Mouse (Mus musculus) myocyte (in vitro differentiated cells): ENCODE measurements around the gene Abcc1. TPM values are rescaled to one million over a fixed set of nuclear protein-coding genes. Genes with fewer than 3 reads are reported as not detected.

Source experiments
- H3K27me3 ChIP-seq: one replicate; pipeline ENCODE4 v1.6.1; 2011; ENCODE audit not compliant: control insufficient read depth, insufficient read depth, insufficient read length
- H3K36me3 ChIP-seq: one replicate; pipeline ENCODE4 v1.6.1; 2011; ENCODE audit not compliant: control insufficient read depth, insufficient read depth
- H3K4me2 ChIP-seq: one replicate; pipeline ENCODE4 v1.6.1; 2011; ENCODE audit warnings: low read depth, control low read depth
- H3K4me3 ChIP-seq: one replicate; pipeline ENCODE4 v1.5.1; 2011; ENCODE audit warnings: mild to moderate bottlenecking, control low read depth, moderate library complexity
- H3K79me2 ChIP-seq: one replicate; pipeline ENCODE4 v1.6.1; 2011; ENCODE audit not compliant: control insufficient read depth, insufficient read depth
- H3ac ChIP-seq: one replicate; pipeline ENCODE4 v1.6.1; 2011; ENCODE audit not compliant: control insufficient read depth, insufficient read length
- CEBPB ChIP-seq: IDR thresholded peaks from 2 replicates; pipeline ENCODE4 v1.6.1; 2011; ENCODE audit warnings: mild to moderate bottlenecking, moderate library complexity; ENCODE audit not compliant: poor library complexity, insufficient read depth, severe bottlenecking
- E2F4 ChIP-seq: IDR thresholded peaks from one replicate; pipeline ENCODE4 v1.6.1; 2011; ENCODE audit warnings: mild to moderate bottlenecking, control low read depth, moderate library complexity; ENCODE audit not compliant: insufficient read depth
- MAX ChIP-seq: IDR thresholded peaks from one replicate; pipeline ENCODE4 v1.6.1; 2011; ENCODE audit warnings: low read depth, mild to moderate bottlenecking, control low read depth
- MYOD1 ChIP-seq, 3 experiments: IDR thresholded peaks; one replicate each; pipeline ENCODE4 v1.6.1; 2011; ENCODE audit warnings: control low read depth in 2 of 3, low read depth in 2 of 3, mild to moderate bottlenecking in 2 of 3, moderate library complexity in 1 of 3; ENCODE audit not compliant: insufficient read length in 2 of 3, control insufficient read depth in 1 of 3
- MYOG ChIP-seq, 3 experiments: IDR thresholded peaks; one replicate each; pipeline ENCODE4 v1.6.1; 2011; ENCODE audit warnings: control low read depth in 2 of 3, low read depth in 2 of 3, mild to moderate bottlenecking in 2 of 3; ENCODE audit not compliant: insufficient read length in 2 of 3, control insufficient read depth in 1 of 3, insufficient read depth in 1 of 3
- POLR2A ChIP-seq: IDR thresholded peaks from one replicate; pipeline ENCODE4 v1.6.1; 2011; ENCODE audit warnings: low read depth, mild to moderate bottlenecking, control low read depth, moderate library complexity; ENCODE audit not compliant: insufficient read length
- POLR2AphosphoS2 ChIP-seq: IDR thresholded peaks from one replicate; pipeline ENCODE4 v1.6.1; 2011; ENCODE audit warnings: low read depth, control low read depth; ENCODE audit not compliant: insufficient read length
- REST ChIP-seq: IDR thresholded peaks from one replicate; pipeline ENCODE4 v1.6.1; 2011; ENCODE audit warnings: mild to moderate bottlenecking, control low read depth, moderate library complexity; ENCODE audit not compliant: insufficient read depth, insufficient read length
- SRF ChIP-seq: IDR thresholded peaks from one replicate; pipeline ENCODE4 v1.6.1; 2011; ENCODE audit warnings: low read depth; ENCODE audit not compliant: control insufficient read depth, insufficient read length
- TCF12 ChIP-seq: IDR thresholded peaks from one replicate; pipeline ENCODE4 v1.6.1; 2011; ENCODE audit warnings: mild to moderate bottlenecking, control low read depth; ENCODE audit not compliant: poor library complexity, insufficient read depth, severe bottlenecking
- TCF3 ChIP-seq: IDR thresholded peaks from one replicate; pipeline ENCODE4 v1.6.1; 2011; ENCODE audit warnings: low read depth, control low read depth; ENCODE audit not compliant: insufficient read length
- USF1 ChIP-seq: IDR thresholded peaks from one replicate; pipeline ENCODE4 v1.6.1; 2011; ENCODE audit warnings: low read depth, mild to moderate bottlenecking, control low read depth, moderate library complexity
- polyA plus RNA-seq: library from polyadenylated mRNA; unstranded; fragments of >200 nt; fragmentation: generic; extraction: Trizol; gene quantifications from one replicate; pipeline ENCODE4 v1.2.1, GENCODE M21; 2012; ENCODE audit warnings: missing spikeins

Gene Abcc1
- polyA plus RNA-seq, 1 experiment, result 23.0 TPM

GRCm38 (mm10) chr16:14372817-14373301 lies 11.5 kb downstream of the Abcc1 start:
- Histone ChIP-seq H3K27me3 (no peaks in the 10 kb centered on the region), H3K79me2 (peaks cover 87% of the 10 kb centered on the region), H3K36me3 (no peaks in the 10 kb centered on the region), H3ac (no peak overlapping the region), H3K4me2 (peak overlapping the region; percentile 71), H3K4me3 (no peak overlapping the region)
- no peak for TF ChIP-seq CEBPB

- Histone ChIP-seq H3K4me2 (no peak overlapping the region), H3K4me3 (no peak overlapping the region), H3K79me2 (peaks cover 89% of the 10 kb centered on the region), H3ac (no peak overlapping the region), H3K27me3 (no peaks in the 10 kb centered on the region), H3K36me3 (no peaks in the 10 kb centered on the region)
- TF ChIP-seq MYOG (IDR thresholded peaks at IDR 0.05; ENCODE audit: control insufficient read depth in 1 of 3, insufficient read depth in 1 of 3, insufficient read length in 2 of 3, low read depth in 2 of 3), result no peak
- no peak for TF ChIP-seq POLR2A
- TF ChIP-seq MAX, result no peak
- TF ChIP-seq TCF12, result no peak
- TF ChIP-seq CEBPB, result no peak
- no peak for TF ChIP-seq POLR2AphosphoS2
- no peak for TF ChIP-seq TCF3
- TF ChIP-seq USF1, result no peak
- no peak for TF ChIP-seq SRF
- TF ChIP-seq E2F4, result no peak
- no peak for TF ChIP-seq REST
- no peak for TF ChIP-seq MYOD1 (IDR thresholded peaks at IDR 0.05; ENCODE audit: control insufficient read depth in 1 of 3, insufficient read length in 2 of 3, low read depth in 2 of 3)
Observed at GRCm38 (mm10) chr16:14375942-14376341, 14.6 kb downstream of the Abcc1 start.

GRCm38 (mm10) chr16:14376352-14376751 lies 15.0 kb downstream of the Abcc1 start:
- Histone ChIP-seq H3K4me2 (peak overlapping the region; percentile 39), H3K79me2 (peaks cover 87% of the 10 kb centered on the region), H3ac (no peak overlapping the region), H3K36me3 (no peaks in the 10 kb centered on the region), H3K27me3 (no peaks in the 10 kb centered on the region), H3K4me3 (no peak overlapping the region)
- no peak for TF ChIP-seq POLR2AphosphoS2
- no peak for TF ChIP-seq POLR2A
- TF ChIP-seq MYOG (IDR thresholded peaks at IDR 0.05; ENCODE audit: control insufficient read depth in 1 of 3, insufficient read depth in 1 of 3, insufficient read length in 2 of 3, low read depth in 2 of 3), result no peak
- no peak for TF ChIP-seq MYOD1 (IDR thresholded peaks at IDR 0.05; ENCODE audit: control insufficient read depth in 1 of 3, insufficient read length in 2 of 3, low read depth in 2 of 3)
- TF ChIP-seq CEBPB, result no peak
- no peak for TF ChIP-seq TCF12
- no peak for TF ChIP-seq REST
- no peak for TF ChIP-seq MAX
- TF ChIP-seq E2F4, result no peak
- TF ChIP-seq USF1, result no peak
- TF ChIP-seq SRF, result no peak
- no peak for TF ChIP-seq TCF3

GRCm38 (mm10) chr16:14377321-14377720 lies 16.0 kb downstream of the Abcc1 start:
- no peaks in the 10 kb centered on the region for H3K27me3 ChIP-seq
- no peak overlapping the region for H3ac ChIP-seq
- no peaks in the 10 kb centered on the region for H3K36me3 ChIP-seq
- H3K4me2 ChIP-seq, result peak overlapping the region; percentile 39
- no peak overlapping the region for H3K4me3 ChIP-seq
- peaks cover 83% of the 10 kb centered on the region for H3K79me2 ChIP-seq
- TF ChIP-seq TCF3 (peak; percentile 78), REST (no peak), MAX (no peak), POLR2A (peak; percentile 18), CEBPB (no peak), MYOG (IDR thresholded peaks at IDR 0.05; ENCODE audit: control insufficient read depth in 1 of 3, insufficient read depth in 1 of 3, insufficient read length in 2 of 3, low read depth in 2 of 3) (peak; percentile 92 to 97 (median 93)), SRF (peak; percentile 95), MYOD1 (IDR thresholded peaks at IDR 0.05; ENCODE audit: control insufficient read depth in 1 of 3, insufficient read length in 2 of 3, low read depth in 2 of 3) (peak; percentile 87 to 97 (median 91)), USF1 (no peak), POLR2AphosphoS2 (no peak), TCF12 (peak; percentile 68), E2F4 (no peak)

DNA sequence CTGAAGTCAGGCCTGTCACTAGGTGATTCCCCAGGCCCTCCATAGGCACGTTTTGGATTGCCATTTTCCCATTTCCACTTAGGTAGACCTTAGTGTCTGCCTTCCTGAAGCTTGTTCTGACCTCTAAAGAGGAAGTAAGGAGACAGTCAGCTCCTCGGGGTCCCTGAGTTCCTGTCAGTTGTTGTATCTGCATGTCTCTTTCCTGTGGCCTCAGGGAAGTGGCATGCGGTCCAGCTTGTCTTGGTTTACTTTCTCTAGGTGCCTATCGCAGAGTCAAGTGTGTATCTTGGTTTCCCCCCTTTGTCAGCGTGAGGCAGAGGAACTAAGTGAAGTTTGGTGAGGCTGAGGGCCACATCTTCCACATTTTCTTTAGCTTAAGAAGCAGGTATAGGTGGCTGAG lies 17.3 kb downstream of the Abcc1 start:
- Histone ChIP-seq H3K27me3 (no peaks in the 10 kb centered on the region), H3K36me3 (no peaks in the 10 kb centered on the region), H3K79me2 (peaks cover 84% of the 10 kb centered on the region), H3ac (no peak overlapping the region), H3K4me2 (no peak overlapping the region), H3K4me3 (no peak overlapping the region)
- TF ChIP-seq POLR2AphosphoS2, result no peak
- TF ChIP-seq MYOD1 (IDR thresholded peaks at IDR 0.05; ENCODE audit: control insufficient read depth in 1 of 3, insufficient read length in 2 of 3, low read depth in 2 of 3), result no peak
- no peak for TF ChIP-seq REST
- TF ChIP-seq MAX, result no peak
- TF ChIP-seq TCF12, result no peak
- TF ChIP-seq CEBPB, result no peak
- TF ChIP-seq E2F4, result no peak
- TF ChIP-seq MYOG (IDR thresholded peaks at IDR 0.05; ENCODE audit: control insufficient read depth in 1 of 3, insufficient read depth in 1 of 3, insufficient read length in 2 of 3, low read depth in 2 of 3), result no peak
- TF ChIP-seq SRF, result no peak
